Mouse (Mus musculus): ENCODE measurements around the gene Trappc6b.

Gene Trappc6b

GRCm38 (mm10) chr12:59055196-59055850 lies 5.9 kb downstream of the Trappc6b start:
- no peak for DNase-seq (ENCODE audit: low spot score in 2 of 2)

- DNase-seq (ENCODE audit: low spot score in 2 of 2), result no peak
These were observed 7.3 kb downstream of the Trappc6b start for GRCm38 (mm10) chr12:59053976-59054375.

- DNase-seq (ENCODE audit: low spot score in 2 of 2), result no peak
These were observed 8.1 kb downstream of the Trappc6b start for GRCm38 (mm10) chr12:59053166-59053565.

DNA sequence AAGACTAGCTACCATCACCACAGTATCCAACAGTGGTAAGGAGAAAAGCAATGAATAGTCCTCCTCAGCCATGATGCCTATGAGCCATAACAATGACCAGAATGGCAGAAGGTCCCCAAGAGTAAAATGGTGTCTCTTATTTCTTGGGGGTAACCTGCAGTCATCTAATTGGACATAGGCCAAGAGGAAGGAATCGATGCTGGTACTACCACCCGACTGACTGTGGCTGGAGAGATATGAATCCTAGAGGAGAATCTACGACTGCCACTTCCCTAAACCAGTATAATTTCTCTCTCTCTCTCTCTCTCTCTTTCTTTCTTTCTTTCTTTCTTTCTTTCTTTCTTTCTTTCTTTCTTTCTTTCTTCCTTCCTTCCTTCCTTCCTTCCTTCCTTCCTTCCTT lies 8.8 kb downstream of the Trappc6b start:
- no peak for DNase-seq (ENCODE audit: low spot score in 2 of 2)

- no peak for DNase-seq (ENCODE audit: low spot score in 2 of 2)
These were observed 20.4 kb downstream of the Trappc6b start for GRCm38 (mm10) chr12:59040851-59041250.

- no peak for DNase-seq (ENCODE audit: low spot score in 2 of 2)
These were observed 21.1 kb downstream of the Trappc6b start for GRCm38 (mm10) chr12:59039971-59040844.

- DNase-seq (ENCODE audit: low spot score in 2 of 2), result no peak
These were observed 21.9 kb downstream of the Trappc6b start for GRCm38 (mm10) chr12:59039162-59039970.

DNA sequence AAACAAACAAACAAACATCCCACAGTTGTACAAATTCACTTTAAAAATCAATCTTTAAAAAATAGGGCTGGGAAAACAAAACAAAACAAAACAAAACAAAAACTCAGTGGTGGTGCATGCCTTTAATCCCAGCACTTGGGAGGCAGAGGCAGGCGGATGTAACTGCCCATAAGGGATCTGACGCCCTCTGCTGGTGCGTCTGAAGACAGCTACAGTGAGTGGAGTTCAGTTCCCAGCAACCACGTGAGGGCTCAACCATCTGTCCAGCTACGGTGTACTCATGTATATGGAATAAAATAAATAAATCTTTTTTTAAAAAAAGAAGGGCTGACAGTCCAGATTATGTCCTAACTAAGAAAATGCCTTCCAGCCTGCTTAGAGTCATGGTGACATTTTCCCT lies 29.2 kb downstream of the Trappc6b start:
- no peak for DNase-seq (ENCODE audit: low spot score in 2 of 2)

DNA sequence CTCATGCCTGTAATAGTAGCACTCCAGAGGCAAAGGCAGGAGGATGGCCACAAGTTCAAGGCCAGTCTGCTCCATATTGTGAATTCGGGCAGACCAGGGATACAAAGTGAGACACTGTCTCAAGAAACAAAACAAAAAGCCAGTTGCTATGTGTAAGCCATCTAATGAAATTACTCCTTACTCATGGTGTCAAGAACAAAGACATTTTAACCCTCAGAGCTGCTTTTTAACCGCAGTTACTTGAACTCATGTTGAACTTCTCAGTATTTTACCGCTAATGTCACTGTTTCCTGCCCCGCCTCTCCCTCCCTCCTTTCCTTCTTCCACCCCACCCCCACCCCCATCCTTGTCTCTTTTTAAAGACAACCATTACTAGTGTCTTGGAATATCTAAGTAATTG lies 40.0 kb downstream of the Trappc6b start:
- no peak for DNase-seq (ENCODE audit: low spot score in 2 of 2)

DNA sequence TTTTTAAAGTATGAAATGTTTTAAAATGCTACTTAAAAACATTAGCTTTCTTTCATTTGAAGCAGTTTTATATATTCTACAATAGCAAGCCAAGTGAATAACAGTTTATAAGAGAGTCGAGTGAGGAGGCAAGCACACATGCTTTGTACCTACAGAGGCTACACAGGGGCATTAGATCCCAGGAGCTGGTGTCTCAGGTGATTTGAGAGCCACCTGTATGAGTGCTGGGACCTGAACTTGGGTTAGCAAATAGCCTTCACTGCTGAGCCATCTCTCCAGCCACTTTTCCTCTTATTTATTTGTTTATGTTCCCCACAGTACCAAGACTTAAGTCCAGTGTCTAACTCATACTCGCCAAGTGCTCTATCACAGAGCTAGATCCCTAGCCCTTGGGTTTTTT lies 41.4 kb downstream of the Trappc6b start:
- no peak for DNase-seq (ENCODE audit: low spot score in 2 of 2)

DNA sequence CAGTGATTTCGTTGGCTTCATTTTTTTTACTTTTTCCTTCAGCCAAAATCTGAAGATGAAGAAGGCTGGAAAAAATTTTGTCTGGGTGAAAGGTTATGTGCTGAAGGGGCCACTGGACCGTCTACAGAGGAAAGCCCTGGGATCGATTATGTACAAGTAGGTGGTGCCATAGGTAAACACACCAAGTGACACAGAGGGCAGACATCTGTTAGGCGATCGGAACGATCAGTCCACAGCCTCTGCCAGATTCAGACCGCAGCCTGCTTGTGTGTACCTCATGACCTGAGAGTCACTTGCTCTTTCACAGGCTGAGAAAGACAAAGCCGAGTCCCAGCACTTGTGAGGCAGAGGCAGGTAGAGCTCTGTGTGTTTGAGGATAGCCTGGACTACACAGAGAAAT lies 43.3 kb downstream of the Trappc6b start:
- DNase-seq (ENCODE audit: low spot score in 2 of 2), result no peak

DNA sequence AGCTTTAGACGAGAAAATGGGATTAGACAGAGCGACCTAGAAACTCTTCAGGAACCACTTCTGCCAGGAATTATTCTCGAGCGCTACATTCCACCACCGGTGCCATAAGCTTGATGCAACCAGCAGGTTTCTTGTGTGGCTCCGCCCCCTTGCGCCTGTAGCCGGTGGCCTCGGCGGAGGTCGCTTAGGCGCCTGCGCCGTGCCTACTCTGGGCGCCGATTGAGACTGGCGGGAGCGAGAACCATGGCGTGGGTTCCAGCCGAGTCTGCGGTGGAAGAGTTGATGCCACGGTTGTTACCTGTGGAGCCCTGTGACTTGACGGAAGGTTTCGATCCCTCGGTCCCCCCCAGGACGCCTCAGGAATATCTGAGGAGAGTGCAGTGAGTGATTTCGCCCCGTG lies 48.0 kb downstream of the Trappc6b start, which contains the start of gene Gemin2:
Gemin2 (plus strand) TSS at position 160 of the 400 bp plus-strand sequence.
- peak; percentile 76 to 90 for DNase-seq (ENCODE audit: low spot score in 2 of 2)

GRCm38 (mm10) chr12:59012710-59013091 lies 48.6 kb downstream of the Trappc6b start:
- no peak for DNase-seq (ENCODE audit: low spot score in 2 of 2)

DNA sequence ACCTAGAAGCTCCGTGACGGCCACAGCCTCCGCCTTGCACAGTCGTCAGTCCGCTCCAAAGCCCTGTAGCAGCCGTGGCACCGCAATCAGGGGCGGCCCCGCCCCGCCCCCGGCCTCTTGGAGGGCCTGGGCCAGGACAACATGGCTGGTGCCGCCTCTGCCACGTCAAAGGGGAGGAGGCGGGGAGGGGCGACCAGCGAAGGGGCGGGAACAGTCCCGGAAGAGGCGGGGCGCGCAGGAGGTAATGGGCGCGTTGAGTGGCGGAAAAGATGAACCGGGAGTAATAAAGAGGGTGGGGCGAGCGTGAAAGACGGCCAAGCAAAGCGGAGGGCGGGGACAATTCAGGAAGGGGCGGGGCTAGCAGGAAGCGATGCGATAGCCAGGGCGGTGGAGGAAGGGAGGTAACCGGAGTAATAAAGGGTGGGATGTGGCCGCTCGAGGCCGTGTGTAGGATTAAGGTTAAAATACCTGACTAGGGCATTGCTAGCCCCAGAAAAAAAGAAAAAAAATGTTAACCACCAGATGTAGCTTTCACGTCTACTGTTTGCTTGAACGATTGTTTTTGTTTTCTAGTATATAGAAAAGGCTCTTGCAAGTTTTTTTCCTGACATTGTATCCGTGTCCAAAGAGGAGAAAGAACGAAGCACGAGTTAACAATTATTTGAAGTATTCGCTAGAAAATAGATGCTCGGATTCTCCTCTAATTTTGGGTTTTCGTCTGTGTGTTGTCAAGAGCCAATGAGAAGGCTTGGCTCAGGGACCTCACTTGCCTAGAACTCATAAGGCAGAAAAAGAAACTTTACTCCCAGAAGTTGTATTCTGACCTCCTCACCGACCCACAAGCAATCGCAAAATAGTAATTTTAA lies 49.2 kb downstream of the Trappc6b start, which contains the start of gene Sec23a:
Sec23a (minus strand) TSS at position 174 of the 866 bp plus-strand sequence.
- DNase-seq (ENCODE audit: low spot score in 2 of 2), result peak; percentile 97 to 98

GRCm38 (mm10) chr12:59011275-59011843 lies 49.9 kb downstream of the Trappc6b start:
- DNase-seq (ENCODE audit: low spot score in 2 of 2), result peak in 1 of 2 experiments; percentile 30

GRCm38 (mm10) chr12:59010482-59010881 lies 50.8 kb downstream of the Trappc6b start:
- no peak for DNase-seq (ENCODE audit: low spot score in 2 of 2)
